Mouse (Mus musculus): ENCODE measurements around the gene Klhl8. TPM values are rescaled to one million over a fixed set of nuclear protein-coding genes. Genes with fewer than 3 reads are reported as not detected.

Gene Klhl8
- polyA plus RNA-seq, 1 experiment, result not detected

GRCm38 (mm10) chr5:103909466-103909865 is 1.6 kb downstream of the Klhl8 start:
- no peak overlapping the region for H3K27ac ChIP-seq (ENCODE audit: insufficient read depth, low read depth, low read length)
- H3K4me3 ChIP-seq (ENCODE audit: insufficient read depth, low read depth, low read length), result no peak overlapping the region

DNA sequence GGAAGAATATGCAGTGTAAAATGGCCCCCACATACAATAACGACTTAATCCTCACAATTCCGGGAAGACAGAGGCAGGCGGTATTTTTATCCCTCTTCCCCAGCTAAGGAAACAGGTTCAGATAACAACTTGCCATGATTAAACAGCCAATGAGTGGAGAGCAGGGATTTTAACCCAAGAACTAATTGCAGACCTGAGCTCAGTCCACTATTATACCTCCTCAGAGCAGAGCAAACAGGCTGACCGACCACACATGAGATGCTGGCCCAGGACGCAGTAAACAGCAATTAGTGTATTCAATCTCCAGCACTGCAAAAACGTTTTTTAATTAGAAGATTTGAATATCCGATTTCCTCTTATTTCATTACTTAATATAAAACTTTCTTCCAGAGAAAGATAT is 2.2 kb downstream of the Klhl8 start:
- Histone ChIP-seq H3K27ac (ENCODE audit: insufficient read depth, low read depth, low read length) (no peak overlapping the region), H3K4me1 (ENCODE audit: control insufficient read depth, insufficient read depth, low read length) (no peaks in the 10 kb centered on the region), H3K4me3 (ENCODE audit: insufficient read depth, low read depth, low read length) (no peak overlapping the region)
- TF ChIP-seq CTCF (IDR thresholded peaks at IDR 0.05; ENCODE audit: insufficient read depth, low read depth, low read length), result no peak
- no peak for TF ChIP-seq POLR2A (IDR thresholded peaks at IDR 0.05; ENCODE audit: insufficient read depth, low read depth, low read length)
- 24% methylated on average over 7 of the region's 7 CpGs for WGBS

More at GRCm38 (mm10) chr5:103909466-103909865, 1.6 kb downstream of the Klhl8 start:
- WGBS, result 40% methylated on average over 3 of the region's 3 CpGs
- TF ChIP-seq POLR2A (IDR thresholded peaks at IDR 0.05; ENCODE audit: insufficient read depth, low read depth, low read length) (no peak), CTCF (IDR thresholded peaks at IDR 0.05; ENCODE audit: insufficient read depth, low read depth, low read length) (no peak)
- H3K4me1 ChIP-seq (ENCODE audit: control insufficient read depth, insufficient read depth, low read length), result no peaks in the 10 kb centered on the region

DNA sequence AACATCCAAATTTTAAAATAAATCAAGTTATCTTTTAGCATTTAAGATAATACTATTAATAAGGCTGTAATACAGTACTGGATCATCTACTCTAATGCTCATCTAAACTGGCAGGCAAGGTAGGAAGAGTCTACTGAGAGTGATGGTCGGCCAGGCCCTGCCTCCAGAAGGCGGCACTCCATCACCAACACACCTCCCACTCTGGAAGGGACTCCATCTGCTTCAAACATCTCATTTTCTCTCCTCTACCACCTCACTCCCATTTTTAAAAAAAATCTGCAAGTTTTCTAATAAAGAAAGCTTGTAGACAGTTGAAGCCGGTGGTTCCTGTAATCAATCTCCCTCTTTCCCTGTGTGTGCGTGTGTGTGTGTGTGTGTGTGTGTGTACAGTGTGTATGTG is 3.2 kb downstream of the Klhl8 start:
- Histone ChIP-seq H3K4me1 (ENCODE audit: control insufficient read depth, insufficient read depth, low read length) (peaks cover 1% of the 10 kb centered on the region; the same call in 1 of the 2 replicates), H3K4me3 (ENCODE audit: insufficient read depth, low read depth, low read length) (no peak overlapping the region), H3K27ac (ENCODE audit: insufficient read depth, low read depth, low read length) (no peak overlapping the region)
- WGBS, result 91% methylated on average over 4 of the region's 4 CpGs
- TF ChIP-seq CTCF (IDR thresholded peaks at IDR 0.05; ENCODE audit: insufficient read depth, low read depth, low read length), result no peak
- TF ChIP-seq POLR2A (IDR thresholded peaks at IDR 0.05; ENCODE audit: insufficient read depth, low read depth, low read length), result no peak

DNA sequence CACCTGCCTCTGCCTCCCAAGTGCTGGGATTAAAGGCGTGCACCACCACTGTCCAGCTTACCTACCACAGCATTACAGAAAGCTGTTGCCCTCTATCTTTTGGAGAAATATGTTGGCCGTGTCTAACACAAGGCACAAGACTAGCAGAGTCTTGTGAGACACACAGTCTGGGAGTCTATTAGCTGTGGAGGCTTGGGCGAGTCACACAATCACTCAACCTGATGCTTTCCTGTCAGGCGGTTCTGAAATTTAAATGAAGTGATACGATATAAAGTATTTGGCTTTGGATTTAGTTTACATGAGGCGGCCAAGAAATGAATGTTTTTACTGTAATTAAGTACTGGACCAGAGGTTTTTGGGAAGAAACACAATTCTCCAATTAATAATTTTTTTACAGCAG is 4.9 kb downstream of the Klhl8 start:
- 94% methylated on average over 6 of the region's 6 CpGs for WGBS
- Histone ChIP-seq H3K27ac (ENCODE audit: insufficient read depth, low read depth, low read length) (no peak overlapping the region), H3K4me1 (ENCODE audit: control insufficient read depth, insufficient read depth, low read length) (peaks cover 8% of the 10 kb centered on the region), H3K4me3 (ENCODE audit: insufficient read depth, low read depth, low read length) (no peak overlapping the region)
- no peak for TF ChIP-seq POLR2A (IDR thresholded peaks at IDR 0.05; ENCODE audit: insufficient read depth, low read depth, low read length)
- no peak for TF ChIP-seq CTCF (IDR thresholded peaks at IDR 0.05; ENCODE audit: insufficient read depth, low read depth, low read length)

DNA sequence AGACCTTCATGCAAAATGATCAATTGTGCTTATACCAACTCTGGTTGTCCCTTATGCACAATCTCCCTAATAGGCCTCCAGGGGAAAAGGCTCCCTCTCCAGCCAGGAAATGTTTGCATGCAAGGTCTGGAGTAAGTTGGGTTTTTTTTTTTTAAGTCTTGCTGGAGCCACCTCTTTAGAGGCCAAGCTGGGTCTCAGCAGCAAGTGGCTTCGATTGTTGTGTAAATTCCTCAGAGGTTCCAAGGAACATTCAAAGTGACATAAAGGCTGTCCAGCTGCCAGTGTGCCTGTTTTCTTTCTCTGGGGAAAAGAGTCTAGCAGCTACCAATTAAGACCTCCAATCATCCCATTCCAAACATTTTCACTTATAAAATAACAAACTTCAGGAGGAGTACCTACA is 12.7 kb downstream of the Klhl8 start:
- H3K27ac ChIP-seq (ENCODE audit: insufficient read depth, low read depth, low read length), result no peak overlapping the region
- 20% methylated on average over 1 of the region's 1 CpGs for WGBS
- no peak overlapping the region for H3K4me3 ChIP-seq (ENCODE audit: insufficient read depth, low read depth, low read length)
- no peak for TF ChIP-seq CTCF (IDR thresholded peaks at IDR 0.05; ENCODE audit: insufficient read depth, low read depth, low read length)
- TF ChIP-seq POLR2A (IDR thresholded peaks at IDR 0.05; ENCODE audit: insufficient read depth, low read depth, low read length), result no peak
- H3K4me1 ChIP-seq (ENCODE audit: control insufficient read depth, insufficient read depth, low read length), result peaks cover 14% of the 10 kb centered on the region

DNA sequence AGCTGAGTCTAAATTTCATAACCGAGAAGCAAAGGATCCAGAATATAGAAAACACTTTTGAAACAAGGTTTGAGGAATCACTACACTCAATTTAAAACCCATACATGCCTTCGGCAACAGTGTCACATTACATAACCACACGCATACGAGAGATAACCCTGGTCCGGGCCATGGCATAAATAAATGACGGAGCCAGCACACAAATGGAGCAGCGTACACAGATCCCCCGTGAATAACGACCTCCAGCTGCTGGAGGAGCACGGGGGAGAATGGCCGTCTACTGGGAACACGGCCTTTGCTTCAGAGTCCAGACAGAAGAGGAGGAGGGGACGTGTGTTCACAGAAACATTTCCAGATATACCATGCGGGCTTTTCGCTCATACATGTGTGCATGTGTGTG is 21.3 kb downstream of the Klhl8 start:
- H3K4me1 ChIP-seq (ENCODE audit: control insufficient read depth, insufficient read depth, low read length), result 0 out of 2 replicates have a peak, but pooled peaks cover 2% of the 10 kb centered on the region
- H3K27ac ChIP-seq (ENCODE audit: insufficient read depth, low read depth, low read length), result no peak overlapping the region
- TF ChIP-seq POLR2A (IDR thresholded peaks at IDR 0.05; ENCODE audit: insufficient read depth, low read depth, low read length), result no peak
- TF ChIP-seq CTCF (IDR thresholded peaks at IDR 0.05; ENCODE audit: insufficient read depth, low read depth, low read length), result no peak
- WGBS, result 75% methylated on average over 15 of the region's 15 CpGs
- no peak overlapping the region for H3K4me3 ChIP-seq (ENCODE audit: insufficient read depth, low read depth, low read length)

GRCm38 (mm10) chr5:103863759-103864158 is 47.3 kb downstream of the Klhl8 start:
- Histone ChIP-seq H3K27ac (ENCODE audit: insufficient read depth, low read depth, low read length) (no peak overlapping the region), H3K4me3 (ENCODE audit: insufficient read depth, low read depth, low read length) (no peak overlapping the region), H3K4me1 (ENCODE audit: control insufficient read depth, insufficient read depth, low read length) (no peaks in the 10 kb centered on the region; the same call in 1 of the 2 replicates)
- WGBS, result 88% methylated on average over 4 of the region's 4 CpGs
- TF ChIP-seq CTCF (IDR thresholded peaks at IDR 0.05; ENCODE audit: insufficient read depth, low read depth, low read length) (no peak), POLR2A (IDR thresholded peaks at IDR 0.05; ENCODE audit: insufficient read depth, low read depth, low read length) (no peak)

- 91% methylated on average over 11 of the region's 11 CpGs for WGBS
- no peak overlapping the region for H3K27ac ChIP-seq (ENCODE audit: insufficient read depth, low read depth, low read length)
- TF ChIP-seq POLR2A (IDR thresholded peaks at IDR 0.05; ENCODE audit: insufficient read depth, low read depth, low read length), result no peak
- TF ChIP-seq CTCF (IDR thresholded peaks at IDR 0.05; ENCODE audit: insufficient read depth, low read depth, low read length), result no peak
- H3K4me1 ChIP-seq (ENCODE audit: control insufficient read depth, insufficient read depth, low read length), result peaks cover 6% of the 10 kb centered on the region
- H3K4me3 ChIP-seq (ENCODE audit: insufficient read depth, low read depth, low read length), result no peak overlapping the region
Measured at GRCm38 (mm10) chr5:103860622-103861021, 50.4 kb downstream of the Klhl8 start.

DNA sequence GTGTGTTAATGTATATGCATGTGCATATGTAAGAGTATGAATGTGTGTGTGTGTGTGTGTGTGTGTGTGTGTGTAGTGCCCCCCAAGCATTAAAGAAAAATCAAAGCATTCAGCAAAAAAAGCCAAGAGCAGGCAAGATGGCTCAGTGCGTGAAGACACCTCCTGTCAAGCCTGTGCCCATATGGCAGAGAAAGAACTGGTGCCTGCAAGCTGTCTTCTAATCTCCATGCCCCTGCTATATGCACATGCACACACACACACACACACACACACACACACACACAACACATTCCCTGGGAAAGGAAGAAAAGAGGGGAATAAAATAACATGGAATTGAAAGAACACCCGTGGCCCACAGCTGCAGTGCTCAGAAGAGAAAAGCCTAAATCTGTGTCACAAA is 53.9 kb downstream of the Klhl8 start:
- H3K4me3 ChIP-seq (ENCODE audit: insufficient read depth, low read depth, low read length), result no peak overlapping the region
- 0 out of 2 replicates have a peak overlapping the region, but pooled peaks have one; percentile 48 for H3K27ac ChIP-seq (ENCODE audit: insufficient read depth, low read depth, low read length)
- WGBS, result 49% methylated on average over 2 of the region's 2 CpGs
- TF ChIP-seq CTCF (IDR thresholded peaks at IDR 0.05; ENCODE audit: insufficient read depth, low read depth, low read length), result no peak
- no peak for TF ChIP-seq POLR2A (IDR thresholded peaks at IDR 0.05; ENCODE audit: insufficient read depth, low read depth, low read length)
- H3K4me1 ChIP-seq (ENCODE audit: control insufficient read depth, insufficient read depth, low read length), result peaks cover 13% of the 10 kb centered on the region
